Mouse (Mus musculus) stomach, postnatal 0 days (tissue): Measurements from ENCODE around the gene Ggt5.

Experiments
- CTCF ChIP-seq: IDR thresholded peaks from 2 replicates; pipeline ENCODE4 v1.5.1; 2016; ENCODE audit warnings: antibody characterized with exemption, low read depth, mild to moderate bottlenecking, moderate library complexity
- EP300 ChIP-seq: optimal IDR thresholded peaks from 2 replicates; pipeline ENCODE3; 2016; ENCODE audit warnings: antibody characterized with exemption

- TF ChIP-seq CTCF (no peak), EP300 (no peak)
Measured at GRCm38 (mm10) chr10:75573181-75573580, 16.0 kb upstream of the Ggt5 start.
